Mouse (Mus musculus): ENCODE results near the gene Agxt2.

Agxt2 gene

DNA sequence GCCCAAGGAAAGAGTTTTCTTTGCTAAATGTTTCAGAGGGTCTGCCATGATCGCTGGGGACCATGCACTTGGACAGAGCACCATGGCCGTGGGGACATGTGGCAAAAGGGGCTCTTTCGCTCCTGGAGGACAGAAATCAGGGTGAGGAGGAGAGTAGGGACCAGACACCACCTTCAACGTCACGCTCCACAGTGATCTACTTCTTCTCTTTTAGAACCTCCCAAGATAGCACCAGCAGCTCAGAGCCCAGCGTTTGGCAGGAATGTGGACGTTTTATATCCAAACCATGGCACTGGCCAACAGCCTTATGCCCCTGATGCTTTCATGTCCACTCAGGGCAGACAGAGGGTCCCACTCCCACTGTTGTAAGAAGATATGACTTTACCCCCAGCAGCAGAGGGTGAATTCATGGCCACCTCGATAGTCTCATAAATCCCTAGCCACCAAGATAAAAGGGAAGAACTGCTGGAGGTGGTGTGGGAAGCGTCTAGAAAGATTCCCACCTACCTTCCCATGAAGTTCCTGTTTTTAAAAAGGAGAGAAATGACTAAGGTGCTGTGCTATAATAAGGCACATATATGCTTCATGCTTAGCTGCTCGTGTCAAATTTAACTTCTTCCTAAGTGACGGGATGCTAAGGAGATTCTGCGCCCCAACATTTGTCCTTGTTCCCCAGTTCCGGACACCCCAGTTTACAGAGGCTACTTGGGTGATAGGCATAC is 68.4 kb downstream of the Agxt2 start:
- no peak for DNase-seq (ENCODE audit: extremely low spot score, low spot score)

DNA sequence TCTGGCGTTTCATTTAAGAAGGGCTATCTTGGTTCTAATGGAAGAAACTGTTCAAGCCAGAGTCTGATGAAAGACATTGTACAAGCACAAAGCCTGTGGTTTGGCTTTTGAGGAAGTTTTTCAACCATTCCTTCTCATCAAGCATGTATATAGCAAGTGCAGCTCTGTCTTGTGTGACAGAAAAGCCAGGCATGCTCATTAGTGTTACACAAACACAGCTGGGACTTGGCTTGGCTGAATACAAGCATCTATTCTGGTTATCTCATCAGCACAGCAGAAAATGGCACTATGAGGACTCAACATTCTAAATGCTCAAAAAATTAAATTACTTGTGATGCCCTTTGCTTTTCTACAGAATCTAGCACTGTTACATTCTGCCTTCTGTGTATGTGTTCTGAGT is 78.6 kb downstream of the Agxt2 start:
- no peak for DNase-seq (ENCODE audit: extremely low spot score, low spot score)

DNA sequence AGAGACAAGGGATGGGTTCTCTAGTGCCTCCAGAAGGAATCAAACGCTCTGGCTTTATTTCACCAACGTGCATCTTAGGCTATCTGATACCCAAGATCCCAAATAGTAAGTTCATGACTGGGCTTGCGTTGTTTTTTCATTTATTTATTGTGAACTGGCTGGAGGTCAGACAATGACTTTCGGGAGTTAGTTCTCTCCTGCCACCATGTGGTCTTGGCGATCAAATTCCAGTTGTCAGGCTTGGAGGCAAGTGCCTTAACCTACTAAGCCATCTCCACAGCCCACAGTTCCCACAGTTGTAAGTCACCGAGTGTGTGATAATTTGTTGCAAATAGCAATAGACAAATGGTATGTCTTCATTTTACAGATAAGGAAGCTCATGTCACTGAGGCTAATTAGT is 81.6 kb downstream of the Agxt2 start:
- no peak for DNase-seq (ENCODE audit: extremely low spot score, low spot score)

DNA sequence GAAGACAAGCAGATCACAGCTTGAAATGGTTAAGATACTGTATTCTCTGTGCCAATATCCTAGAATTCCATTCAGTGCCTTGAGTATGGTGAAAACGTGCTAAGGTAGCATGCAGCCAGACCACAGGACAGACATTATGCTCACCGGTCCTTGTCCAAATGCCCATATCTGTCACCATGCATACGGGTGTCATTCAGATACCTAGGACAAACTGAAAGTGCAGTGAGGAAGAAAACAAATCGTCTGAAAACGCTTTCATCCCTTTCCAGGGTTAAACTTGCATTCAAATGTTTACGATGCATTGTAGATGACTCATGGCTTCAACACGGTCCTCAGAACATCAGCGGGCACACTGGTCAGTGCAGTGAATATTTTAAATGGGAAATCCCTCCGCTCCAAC is 83.2 kb downstream of the Agxt2 start:
- no peak for DNase-seq (ENCODE audit: extremely low spot score, low spot score)

DNA sequence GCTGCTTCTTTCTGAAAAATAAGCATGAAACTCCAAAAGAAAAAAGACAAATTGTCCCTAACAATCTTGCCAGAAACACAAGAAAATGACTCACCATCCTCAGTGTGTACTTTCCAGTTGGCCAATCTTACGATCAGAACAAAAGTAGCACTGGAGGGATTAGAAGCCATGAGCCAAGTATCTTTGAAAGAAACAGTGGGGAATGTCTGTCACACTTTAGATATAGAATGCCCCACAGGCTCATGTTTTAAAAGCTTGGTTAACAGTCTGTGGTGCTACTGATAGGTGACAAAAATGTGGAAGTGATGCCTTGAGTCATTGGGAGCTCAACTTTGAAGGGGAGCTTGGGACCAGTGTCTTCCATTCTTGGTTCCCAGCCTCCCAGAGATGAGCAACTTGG is 83.9 kb downstream of the Agxt2 start:
- DNase-seq (ENCODE audit: extremely low spot score, low spot score) = no peak

DNA sequence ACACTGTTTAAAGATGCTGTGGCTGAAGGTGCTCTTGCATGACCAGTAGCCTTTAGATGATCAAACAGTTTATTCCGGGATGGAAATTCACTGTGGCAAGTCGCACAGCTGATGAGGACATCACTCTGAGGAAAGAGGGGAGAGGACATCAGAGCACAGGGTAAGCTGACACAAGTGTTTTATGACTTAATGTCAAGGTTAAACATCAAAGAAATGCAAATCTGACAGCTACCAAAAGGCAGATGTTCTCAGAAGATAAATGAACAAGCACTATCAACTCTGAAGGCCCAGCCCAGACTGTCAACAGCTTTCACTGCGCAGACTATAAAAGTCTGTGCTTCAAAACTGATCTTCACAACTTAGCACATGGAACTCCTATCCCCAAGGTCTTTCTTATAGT is 88.8 kb downstream of the Agxt2 start:
- DNase-seq (ENCODE audit: extremely low spot score, low spot score) = no peak
